Mouse (Mus musculus): ENCODE data around the gene Npas1.

Npas1 gene

GRCm38 (mm10) chr7:16415426-16415825 lies 62.1 kb downstream of the Npas1 start:
- DNase-seq, result no peak

- DNase-seq, result no peak
Observed at GRCm38 (mm10) chr7:16412930-16413329, 64.6 kb downstream of the Npas1 start.

GRCm38 (mm10) chr7:16412220-16412896 lies 65.2 kb downstream of the Npas1 start:
- DNase-seq, result no peak

GRCm38 (mm10) chr7:16411100-16411499 lies 66.4 kb downstream of the Npas1 start:
- DNase-seq, result no peak

GRCm38 (mm10) chr7:16406978-16407377 lies 70.5 kb downstream of the Npas1 start:
- DNase-seq, result no peak

Data from cerebellum, adult 9-11 months (tissue).